10 mouse cellular contexts compared by ENCODE assay signal in the genomic region with DNA sequence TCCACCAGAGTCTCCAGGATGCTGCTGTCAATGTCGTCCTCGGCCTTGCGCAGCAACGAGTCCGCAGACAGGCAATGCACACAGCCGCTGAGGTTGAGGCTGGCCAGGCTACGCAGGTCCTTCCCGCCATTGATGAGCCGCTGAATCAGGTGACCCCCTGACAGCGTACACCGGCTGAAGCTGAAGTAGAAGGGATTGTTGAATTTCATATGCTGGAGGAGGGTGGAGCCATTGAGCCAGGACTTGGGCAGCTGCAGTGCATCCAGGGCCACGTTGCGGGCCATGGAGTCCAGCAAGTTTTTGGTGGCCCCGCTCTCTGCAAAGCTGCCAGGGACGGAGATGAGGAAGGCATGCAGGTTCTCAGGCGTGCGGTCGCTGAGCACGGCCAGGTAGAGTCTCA.
"Had no signal": no experiment of that assay in that cellular context is flagged by ENCODE, and none has a peak within 500 bp of the region (broad histone marks: within the 10 kb centered on the region; RNA-seq: fewer than 3 reads in every experiment).

No protein-coding gene starts in this region.

- H3K4me3 ChIP-seq: layer of hippocampus, adult 2 months; liver, embryonic 13.5 days had no signal

- H3K27ac ChIP-seq: layer of hippocampus, adult 2 months; liver, embryonic 13.5 days had no signal

- DNase-seq: kidney, postnatal 14 days; layer of hippocampus, adult 9-11 months; liver, embryonic 13.5 days; lung, adult 2 months; lung, postnatal 14 days; lung, postnatal 4 days; midbrain, embryonic 14.5 days; thymus, adult 2 months; thymus, postnatal 14 days had no signal
